Mouse (Mus musculus) urinary bladder, adult 2 months (tissue): ENCODE measurements around the gene Fam120c. TPM values are rescaled to one million over a fixed set of nuclear protein-coding genes. Genes with fewer than 3 reads are reported as not detected.
"Not testable (repeated sequence)": the region's sequence is repeated elsewhere in the genome, so short reads cannot be mapped to it uniquely, and the experiment has no call there.

ENCODE experiments used
- DNase-seq: peaks from one replicate; pipeline ENCODE4 v3.0.0; 2022; ENCODE audit warnings: low spot score
- polyA plus RNA-seq: library from polyadenylated mRNA; depleted of rRNA; stranded (reverse); fragments of >200 nt; gene quantifications from 2 replicates; pipeline ENCODE4 v1.2.3, GENCODE M21; 2012; rRNA removed

Fam120c gene
- polyA plus RNA-seq: 3.6 and 4.5 TPM in 2 replicates

- DNase-seq: peak; percentile 71
Observed at GRCm38 (mm10) chrX:151343761-151344500, at the start of gene Fam120c. Gene Fam120c, plus strand, starts transcription at chrX:151344175.

DNA sequence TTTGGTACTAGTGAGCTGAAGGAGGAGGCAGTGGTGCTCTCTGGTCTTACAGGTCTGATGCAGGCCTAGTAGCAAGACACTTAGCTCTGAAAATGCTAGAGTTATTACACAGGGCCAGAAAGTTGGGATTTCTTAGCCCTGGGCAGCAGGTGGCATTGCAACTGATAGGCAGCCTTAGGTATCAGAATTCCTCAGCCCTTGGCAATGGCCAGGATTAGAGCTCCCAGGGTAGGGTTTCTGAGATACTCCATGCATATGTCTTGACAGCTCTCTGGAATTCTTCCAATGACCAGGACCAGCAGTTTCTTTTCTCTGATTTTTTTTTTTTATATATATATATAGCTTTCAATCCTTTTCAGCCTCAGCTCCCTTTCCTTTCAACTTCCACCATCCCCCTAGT lies 45.6 kb upstream of the Fam120c start:
- DNase-seq: no peak

DNA sequence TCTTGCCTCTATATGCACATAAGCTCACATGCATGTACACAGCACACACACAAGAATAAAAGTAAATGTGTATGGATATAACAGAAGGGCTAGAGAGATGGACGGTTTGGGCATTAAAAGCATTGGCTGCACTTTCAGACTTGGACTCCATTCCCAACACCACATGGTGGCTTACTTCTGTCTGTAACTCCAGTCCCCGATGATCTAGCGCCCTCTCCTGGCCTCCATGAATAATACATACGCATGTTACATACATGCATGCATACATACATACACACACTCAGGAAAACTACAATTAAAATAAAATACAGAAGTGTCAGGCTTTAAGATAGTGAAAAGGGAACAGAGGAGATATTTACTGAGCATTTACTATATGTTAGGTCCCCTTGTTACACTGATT lies 30.2 kb upstream of the Fam120c start:
- DNase-seq: no peak

DNA sequence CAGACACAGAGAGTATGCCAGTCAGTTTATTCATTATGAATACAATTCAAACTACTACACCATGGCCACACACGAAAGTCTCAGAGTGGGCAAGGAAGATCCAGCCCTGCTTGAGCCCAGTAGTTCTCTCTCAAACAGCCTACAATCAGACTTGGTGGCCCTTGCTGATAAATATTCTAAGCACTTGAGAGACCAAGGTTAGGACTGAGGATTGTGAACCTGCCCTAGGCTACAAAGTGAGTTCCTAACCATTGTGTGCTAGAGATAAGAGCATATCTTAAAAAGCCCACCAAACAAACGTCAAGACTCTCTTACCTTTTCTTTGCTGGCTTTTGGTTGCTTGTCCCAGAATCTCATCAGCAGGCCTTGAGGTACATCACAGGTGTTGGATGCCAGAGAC lies 10.4 kb upstream of the Fam120c start:
- no peak for DNase-seq

- DNase-seq: no peak
Observed at GRCm38 (mm10) chrX:151337804-151338203, 6.2 kb upstream of the Fam120c start.

- DNase-seq: peak; percentile 32
Observed at GRCm38 (mm10) chrX:151344501-151344984, 568 bp downstream of the Fam120c start.

DNA sequence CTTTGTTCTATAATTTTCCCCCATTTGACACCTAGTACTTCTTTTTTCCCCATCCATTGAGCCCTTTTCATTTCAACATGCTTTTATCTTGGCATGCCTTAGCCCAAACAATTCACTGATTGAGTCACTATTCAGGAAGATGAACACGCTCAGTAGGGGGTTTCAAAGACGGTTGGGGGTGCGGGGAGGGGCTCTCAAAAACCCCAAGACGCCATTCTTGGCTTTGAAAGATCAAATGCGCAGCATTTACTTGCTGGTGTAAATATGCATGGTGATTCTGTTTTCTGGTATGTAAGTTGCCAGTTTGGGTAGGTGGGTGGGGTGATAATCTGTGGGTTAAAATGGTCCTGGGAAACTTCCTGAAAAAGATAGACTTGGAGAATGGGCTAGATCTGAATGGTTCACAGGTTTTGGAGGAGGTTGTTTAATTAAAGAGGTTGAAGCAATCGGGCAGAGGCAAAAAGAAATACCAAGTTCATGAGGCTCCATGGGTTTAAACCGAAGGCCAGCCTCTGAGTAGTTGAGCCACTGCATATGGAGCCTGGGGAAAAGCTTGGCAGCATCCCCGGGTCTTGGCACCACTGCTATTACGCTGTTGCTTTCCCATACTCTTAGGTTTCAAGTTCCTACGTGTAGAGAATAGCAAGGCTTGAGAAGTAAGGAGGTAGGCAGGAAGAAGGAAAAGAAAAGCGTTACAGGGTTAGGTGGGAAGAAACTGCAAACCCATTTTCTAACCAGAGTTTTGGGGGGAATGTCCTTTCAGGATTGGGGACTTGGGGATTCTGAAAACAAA lies 1.6 kb downstream of the Fam120c start:
- no peak for DNase-seq

- DNase-seq: no peak
Observed at GRCm38 (mm10) chrX:151347278-151347677, 3.3 kb downstream of the Fam120c start.

DNA sequence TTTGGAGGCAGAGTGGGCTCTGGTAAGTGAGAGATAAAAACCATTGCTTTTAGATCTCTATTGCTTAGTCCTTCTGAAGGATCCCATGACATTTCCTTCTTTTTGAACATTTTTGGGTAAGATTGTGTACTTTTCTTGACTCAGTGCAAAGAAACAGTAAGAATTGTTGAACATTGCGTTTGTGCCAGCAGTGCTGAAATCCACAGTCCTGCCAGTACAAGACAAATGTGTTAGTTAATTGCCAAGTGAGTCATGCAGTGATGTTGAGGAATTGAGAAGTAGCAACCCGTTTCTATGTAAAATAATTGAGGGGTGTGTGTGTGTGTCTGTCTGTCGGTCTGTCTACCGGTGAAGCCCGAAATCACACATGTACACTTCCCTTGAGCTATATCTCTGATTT lies 5.3 kb downstream of the Fam120c start:
- no peak for DNase-seq

- no peak for DNase-seq
Observed at GRCm38 (mm10) chrX:151418801-151419200, 74.8 kb downstream of the Fam120c start.

- DNase-seq: no peak
Observed at GRCm38 (mm10) chrX:151420791-151421190, 76.8 kb downstream of the Fam120c start.

DNA sequence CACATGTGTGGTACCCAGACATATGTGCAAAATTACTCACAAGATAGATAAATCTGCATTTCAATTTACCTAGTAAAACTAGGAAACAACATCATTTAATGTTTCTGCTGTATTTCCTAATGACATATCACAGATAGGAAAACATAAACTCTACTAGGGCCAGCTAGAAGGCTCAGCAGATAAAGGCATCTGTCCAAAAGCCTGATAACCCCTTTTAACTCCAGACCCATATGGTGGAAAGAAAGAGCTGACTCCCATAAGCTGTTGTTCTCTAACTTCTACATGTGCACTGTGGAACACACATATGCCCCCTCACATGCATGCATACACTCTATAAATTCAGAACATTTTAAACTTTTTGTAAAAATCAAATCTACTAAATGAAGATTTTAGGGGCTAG lies 99.7 kb downstream of the Fam120c start:
- no peak for DNase-seq

DNA sequence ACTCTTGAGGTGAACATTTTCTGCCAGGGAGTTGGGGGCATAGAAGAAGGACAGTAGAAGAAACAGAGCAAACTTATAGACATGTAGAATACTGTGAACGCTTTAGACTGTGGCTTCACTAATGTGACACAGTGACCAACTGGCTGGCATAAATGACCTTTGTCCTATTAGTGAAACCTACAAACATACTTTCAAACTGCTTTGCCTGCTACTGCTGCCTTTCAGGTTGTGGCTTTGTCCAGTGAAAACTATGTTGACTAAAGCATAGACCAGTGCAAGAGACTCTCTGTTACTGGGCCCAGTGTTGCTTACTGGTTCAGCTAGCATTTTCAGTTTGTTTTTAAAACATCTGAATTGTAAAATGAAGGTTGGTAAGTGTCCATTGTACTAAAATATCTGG lies 100.2 kb downstream of the Fam120c start:
- DNase-seq: no peak

DNA sequence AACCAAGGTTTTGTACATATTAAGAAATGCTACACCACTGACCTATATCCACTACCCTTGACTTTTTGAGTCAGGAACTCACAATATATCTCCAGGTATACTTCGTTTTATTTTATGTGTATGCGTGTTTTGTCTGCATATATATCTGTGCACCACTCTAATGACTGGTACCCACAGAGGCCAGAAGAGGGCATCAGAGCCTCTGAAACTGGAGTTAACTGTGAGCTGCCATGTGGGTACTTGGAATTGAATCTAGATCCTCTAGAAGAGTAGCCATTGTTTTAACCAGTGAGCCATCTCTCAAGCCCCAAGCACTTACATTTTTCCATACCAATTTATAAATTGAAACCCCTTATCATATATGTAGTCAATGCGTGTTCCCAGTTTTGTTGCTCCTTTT lies 144.2 kb downstream of the Fam120c start:
- DNase-seq: no peak

DNA sequence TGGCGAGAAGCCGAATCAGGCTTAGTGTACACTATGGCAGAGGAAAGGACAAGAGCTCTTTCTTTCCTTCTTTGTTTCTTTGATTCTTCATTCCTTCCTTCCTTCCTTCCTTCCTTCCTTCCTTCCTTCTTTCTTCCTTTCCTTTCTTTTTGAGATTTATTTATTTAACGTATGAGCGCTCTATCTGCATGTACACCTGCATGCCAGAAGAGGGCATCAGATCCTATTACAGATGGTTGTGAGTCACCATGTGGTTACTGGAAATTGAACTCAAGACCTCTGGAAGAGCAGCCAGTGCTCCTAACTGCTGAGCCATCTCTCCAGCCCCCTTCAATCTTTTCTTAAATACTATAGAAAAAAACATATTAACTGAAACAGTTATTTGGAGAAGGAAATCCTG lies 149.3 kb downstream of the Fam120c start:
- not testable (repeated sequence) for DNase-seq

- DNase-seq: no peak
Observed at GRCm38 (mm10) chrX:151496596-151496995, 152.6 kb downstream of the Fam120c start.

DNA sequence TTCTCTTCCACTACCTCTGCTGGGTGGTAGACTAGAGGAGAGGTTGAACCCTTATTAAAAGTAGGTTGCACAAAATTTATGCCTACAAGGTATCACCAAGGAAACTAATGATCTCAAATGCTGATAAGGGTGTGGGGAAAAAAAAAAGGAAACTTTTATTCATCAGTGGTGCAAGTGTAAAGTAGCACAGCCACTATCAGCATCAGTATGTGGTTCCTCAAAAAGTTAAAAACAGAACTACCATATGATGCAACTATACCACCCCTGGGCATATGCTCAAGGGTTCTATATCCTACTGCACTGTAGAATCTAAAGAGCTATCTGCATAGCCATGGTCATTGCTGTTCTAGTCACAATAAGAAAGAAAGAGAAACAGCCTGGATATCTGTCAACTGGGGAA lies 164.6 kb downstream of the Fam120c start:
- no peak for DNase-seq

- DNase-seq: no peak
Observed at GRCm38 (mm10) chrX:151509906-151510305, 165.9 kb downstream of the Fam120c start.

DNA sequence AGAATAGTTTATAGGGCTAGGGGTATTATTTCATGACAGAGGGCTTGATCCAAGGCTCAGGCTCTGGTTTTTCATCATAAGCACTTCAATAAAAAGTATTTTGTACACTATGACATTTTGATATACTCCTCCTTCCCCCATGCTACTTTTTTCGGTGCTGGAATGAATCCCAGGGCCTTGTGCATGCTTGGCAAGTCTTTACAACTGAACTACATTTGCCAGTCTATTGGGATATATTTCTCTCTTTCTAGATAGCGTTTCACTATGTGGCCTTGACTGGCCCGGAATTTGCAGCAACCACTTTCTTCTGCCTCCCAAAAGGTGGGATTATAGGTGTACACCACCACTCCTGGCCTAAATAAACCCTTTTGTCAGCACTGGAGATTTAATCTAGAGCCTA lies 169.1 kb downstream of the Fam120c start:
- DNase-seq: no peak

DNA sequence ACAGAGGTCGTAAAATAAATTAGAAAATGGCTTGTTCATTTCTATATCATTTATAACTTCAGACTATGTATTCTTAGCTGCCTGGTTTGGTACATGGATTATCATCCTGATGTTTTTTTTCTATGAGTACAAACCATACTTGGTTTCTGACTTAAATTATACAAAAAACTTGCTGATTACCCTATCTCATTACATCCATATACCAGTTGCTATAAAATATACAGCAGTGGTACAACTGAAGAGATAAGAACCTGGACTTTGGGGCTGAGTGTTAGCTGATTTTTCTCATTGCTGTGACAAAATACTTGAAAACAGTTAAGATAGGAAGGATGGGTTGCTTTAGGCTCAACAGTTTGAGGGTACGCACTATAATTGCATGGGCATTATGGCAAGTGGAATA lies 169.7 kb downstream of the Fam120c start:
- DNase-seq: no peak

DNA sequence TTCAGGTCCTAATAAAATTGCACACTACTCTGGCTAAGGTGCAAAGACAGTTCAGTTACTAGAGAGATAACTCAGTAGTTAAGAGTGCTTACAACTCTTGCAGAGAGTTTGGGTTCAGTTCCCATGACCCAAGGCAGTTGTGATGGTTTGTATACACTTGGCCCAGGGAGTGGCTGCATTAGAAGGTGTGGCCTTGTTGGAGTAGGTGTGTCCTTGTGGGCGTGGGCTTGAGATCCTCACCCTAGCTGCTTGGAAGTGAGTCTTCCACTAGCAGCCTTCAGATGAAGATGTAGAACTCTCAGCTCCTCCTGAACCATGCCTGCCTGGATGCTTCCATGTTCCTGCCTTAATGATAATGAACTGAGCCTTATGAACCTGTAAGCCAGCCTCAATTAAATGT lies 174.2 kb downstream of the Fam120c start:
- no peak for DNase-seq

- no peak for DNase-seq
Observed at GRCm38 (mm10) chrX:151520127-151520457, 176.1 kb downstream of the Fam120c start.
